10 mouse cellular contexts compared by ENCODE assay signal in genomic region chr11:119176389-119177179, GRCm38 (mm10). TPM values are rescaled to one million over a fixed set of nuclear protein-coding genes. Genes with fewer than 3 reads are reported as not detected.
DNase-seq lines count a peak whose midpoint lies in the region; ATAC-seq lines count a peak whose summit lies in the region.
"Had no signal": no experiment of that assay in that cellular context is flagged by ENCODE, and none has a peak within 500 bp of the region (broad histone marks: within the 10 kb centered on the region; RNA-seq: fewer than 3 reads in every experiment).

No protein-coding gene starts in this region.

- H3K9me3 ChIP-seq in forebrain, embryonic 12.5 days = no peaks in the 10 kb centered on the region
- H3K9me3 ChIP-seq in hindbrain, embryonic 16.5 days (ENCODE audit: control insufficient read depth, low read length) = no peaks in the 10 kb centered on the region
- H3K9me3 ChIP-seq in neural tube, embryonic 14.5 days (ENCODE audit: control insufficient read depth, low read length) = no peaks in the 10 kb centered on the region
- H3K9me3 ChIP-seq in liver, embryonic 12.5 days (replicated peaks) = no peaks in the 10 kb centered on the region
- no peaks in the 10 kb centered on the region for H3K9me3 ChIP-seq in heart, embryonic 10.5 days
- H3K9me3 ChIP-seq: embryonic facial prominence, embryonic 12.5 days; lung, embryonic 15.5 days had no signal

- H3K4me2 ChIP-seq in forebrain, embryonic 12.5 days = 0 out of 2 replicates have a peak overlapping the region, but pooled peaks have one; percentile 0
- peak overlapping the region; percentile 37 for H3K4me2 ChIP-seq in hindbrain, embryonic 16.5 days (ENCODE audit: low read length)
- H3K4me2 ChIP-seq in neural tube, embryonic 14.5 days (ENCODE audit: low read depth, low read length) = peak overlapping the region; percentile 24; the same call in 1 of the 2 replicates
- H3K4me2 ChIP-seq in liver, embryonic 12.5 days = no peak overlapping the region
- H3K4me2 ChIP-seq: embryonic facial prominence, embryonic 12.5 days; lung, embryonic 15.5 days had no signal

- peaks cover 9% of the 10 kb centered on the region; the same call in 1 of the 2 replicates for H3K36me3 ChIP-seq in forebrain, embryonic 12.5 days (replicated peaks)
- H3K36me3 ChIP-seq in hindbrain, embryonic 16.5 days (ENCODE audit: control insufficient read depth, insufficient read depth, low read length) = no peaks in the 10 kb centered on the region
- no peaks in the 10 kb centered on the region for H3K36me3 ChIP-seq in neural tube, embryonic 14.5 days (ENCODE audit: control insufficient read depth, insufficient read depth, low read length)
- no peaks in the 10 kb centered on the region for H3K36me3 ChIP-seq in liver, embryonic 12.5 days
- no peaks in the 10 kb centered on the region for H3K36me3 ChIP-seq in heart, embryonic 10.5 days

- peak overlapping the region; percentile 70 for H3K27ac ChIP-seq in forebrain, embryonic 12.5 days
- peak overlapping the region; percentile 66 for H3K27ac ChIP-seq in hindbrain, embryonic 16.5 days (ENCODE audit: low read depth, low read length)
- peak overlapping the region; percentile 85 for H3K27ac ChIP-seq in neural tube, embryonic 14.5 days (ENCODE audit: low read depth, low read length)
- H3K27ac ChIP-seq in liver, embryonic 12.5 days = no peak overlapping the region
- no peak overlapping the region for H3K27ac ChIP-seq in heart, embryonic 10.5 days
- H3K27ac ChIP-seq: embryonic facial prominence, embryonic 12.5 days; lung, embryonic 15.5 days had no signal

- no peaks in the 10 kb centered on the region for H3K27me3 ChIP-seq in forebrain, embryonic 12.5 days
- H3K27me3 ChIP-seq in hindbrain, embryonic 16.5 days (replicated peaks; ENCODE audit: control insufficient read depth, insufficient read depth, low read length) = no peaks in the 10 kb centered on the region
- no peaks in the 10 kb centered on the region for H3K27me3 ChIP-seq in neural tube, embryonic 14.5 days (ENCODE audit: control insufficient read depth, insufficient read depth, low read length)
- no peaks in the 10 kb centered on the region for H3K27me3 ChIP-seq in liver, embryonic 12.5 days (replicated peaks)
- no peaks in the 10 kb centered on the region for H3K27me3 ChIP-seq in heart, embryonic 10.5 days (ENCODE audit: insufficient read depth, poor library complexity, severe bottlenecking)
- H3K27me3 ChIP-seq: embryonic facial prominence, embryonic 12.5 days; lung, embryonic 15.5 days had no signal

- peak; percentile 75 to 86 for DNase-seq in kidney, postnatal 4 days
- DNase-seq in heart, embryonic 10.5 days (ENCODE audit: low spot score) = no peak
- DNase-seq in spleen, postnatal 36 days (ENCODE audit: low spot score in 2 of 2) = no peak
- DNase-seq: thymus, postnatal 14 days had no signal

- H3K9ac ChIP-seq in forebrain, embryonic 12.5 days = peak overlapping the region; percentile 21
- peak overlapping the region; percentile 27 for H3K9ac ChIP-seq in hindbrain, embryonic 16.5 days (ENCODE audit: low read depth, low read length)
- H3K9ac ChIP-seq in neural tube, embryonic 14.5 days (replicated peaks; ENCODE audit: low read depth, low read length) = peak overlapping the region; percentile 11; the same call in 1 of the 2 replicates
- no peak overlapping the region for H3K9ac ChIP-seq in liver, embryonic 12.5 days
- H3K9ac ChIP-seq: embryonic facial prominence, embryonic 12.5 days; lung, embryonic 15.5 days had no signal

- H3K4me3 ChIP-seq in forebrain, embryonic 12.5 days (replicated peaks) = no peak overlapping the region
- no peak overlapping the region for H3K4me3 ChIP-seq in hindbrain, embryonic 16.5 days (ENCODE audit: low read length)
- H3K4me3 ChIP-seq in neural tube, embryonic 14.5 days (ENCODE audit: low read depth, low read length) = no peak overlapping the region
- no peak overlapping the region for H3K4me3 ChIP-seq in liver, embryonic 12.5 days
- no peak overlapping the region for H3K4me3 ChIP-seq in heart, embryonic 10.5 days
- H3K4me3 ChIP-seq: embryonic facial prominence, embryonic 12.5 days; lung, embryonic 15.5 days had no signal

- 74% methylated on average over 26 of the region's 27 CpGs for WGBS in forebrain, embryonic 12.5 days
- WGBS in hindbrain, embryonic 16.5 days = 46% methylated on average over 27 of the region's 27 CpGs
- 17% methylated on average over 27 of the region's 27 CpGs for WGBS in neural tube, embryonic 14.5 days
- 83% methylated on average over 27 of the region's 27 CpGs for WGBS in liver, embryonic 12.5 days (ENCODE audit: insufficient replicate concordance)
- 81% methylated on average over 27 of the region's 27 CpGs for WGBS in heart, embryonic 10.5 days

- ATAC-seq in forebrain, embryonic 12.5 days (ENCODE audit: low FRiP score) = peak; percentile 47
- peak; percentile 37 for ATAC-seq in hindbrain, embryonic 16.5 days
- peak; percentile 64 for ATAC-seq in neural tube, embryonic 14.5 days (ENCODE audit: low read depth)
- ATAC-seq in liver, embryonic 12.5 days = no peak

- H3K4me1 ChIP-seq in forebrain, embryonic 12.5 days = peaks cover 39% of the 10 kb centered on the region
- H3K4me1 ChIP-seq in hindbrain, embryonic 16.5 days (ENCODE audit: control insufficient read depth, insufficient read depth, low read depth, low read length) = peaks cover 32% of the 10 kb centered on the region
- peaks cover 29% of the 10 kb centered on the region for H3K4me1 ChIP-seq in neural tube, embryonic 14.5 days (ENCODE audit: control insufficient read depth, insufficient read depth, low read length)
- no peaks in the 10 kb centered on the region for H3K4me1 ChIP-seq in liver, embryonic 12.5 days
- peaks cover 22% of the 10 kb centered on the region for H3K4me1 ChIP-seq in heart, embryonic 10.5 days

RNA-seq across cellular contexts. Expression of gene Tbc1d16, which starts 51.7 kb away (rescaled TPM):
- polyA plus RNA-seq in forebrain, embryonic 12.5 days (2016; fragmentation: Nextera tagmentation; extraction: Ambion mirVana) = 28.0 and 28.1 TPM in 2 replicates
- polyA plus RNA-seq in hindbrain, embryonic 16.5 days (2015; fragmentation: Nextera tagmentation; extraction: Ambion mirVana) = 47.9 and 54.9 TPM in 2 replicates
- polyA plus RNA-seq in neural tube, embryonic 14.5 days (2014; fragmentation: Nextera tagmentation; extraction: Ambion mirVana) = 34.0 and 37.9 TPM in 2 replicates
- 1.8 and 2.0 TPM in 2 replicates for polyA plus RNA-seq in liver, embryonic 12.5 days (2016; fragmentation: Nextera tagmentation; extraction: Ambion mirVana)
- 7.4 and 8.6 TPM in 2 replicates for polyA plus RNA-seq in heart, embryonic 10.5 days (2016; fragmentation: Nextera tagmentation; extraction: Ambion mirVana)

RNA-seq across cellular contexts. Expression of gene Ccdc40, which starts 51.8 kb away (rescaled TPM):
- polyA plus RNA-seq in forebrain, embryonic 12.5 days (2016; fragmentation: Nextera tagmentation; extraction: Ambion mirVana) = 20.7 TPM in 2 replicates
- 16.5 and 17.2 TPM in 2 replicates for polyA plus RNA-seq in hindbrain, embryonic 16.5 days (2015; fragmentation: Nextera tagmentation; extraction: Ambion mirVana)
- 12.0 and 13.5 TPM in 2 replicates for polyA plus RNA-seq in neural tube, embryonic 14.5 days (2014; fragmentation: Nextera tagmentation; extraction: Ambion mirVana)
- 1.8 and 2.4 TPM in 2 replicates for polyA plus RNA-seq in liver, embryonic 12.5 days (2016; fragmentation: Nextera tagmentation; extraction: Ambion mirVana)
- polyA plus RNA-seq in heart, embryonic 10.5 days (2016; fragmentation: Nextera tagmentation; extraction: Ambion mirVana) = 4.6 and 9.3 TPM in 2 replicates

Comparison
In these comparisons a context has a peak if more than half of its experiments do, and no peak if none do; other contexts are left out.
1. H3K27ac ChIP-seq: peak in forebrain, embryonic 12.5 days (single experiment), hindbrain, embryonic 16.5 days (single experiment) and neural tube, embryonic 14.5 days (single experiment); none in liver, embryonic 12.5 days (single experiment) and heart, embryonic 10.5 days (single experiment).
2. DNase-seq: peak in kidney, postnatal 4 days (2 of 2); none in heart, embryonic 10.5 days (single experiment) and spleen, postnatal 36 days (0 of 2).